Mouse (Mus musculus) midbrain, embryonic 11.5 days (tissue): ENCODE data around the gene Rnaseh2b. TPM values are rescaled to one million over a fixed set of nuclear protein-coding genes. Genes with fewer than 3 reads are reported as not detected.

ENCODE experiments used
- ATAC-seq: fragments of 200-750 bp; cut with Nextera tagmentation; 2 replicates; pipeline ENCODE4 v1.8.0; 2017; ENCODE audit warnings: moderate TSS enrichment, moderate library complexity; ENCODE audit not compliant: low FRiP score
- DNase-seq: peaks from one replicate; pipeline ENCODE4 v3.0.0; 2015; ENCODE audit warnings: low spot score; ENCODE audit errors: missing footprints
- H3K27ac ChIP-seq: fragments of 300-500 bp; sonication (generic); 2 replicates; pipeline ENCODE4 v1.5.1; 2014; ENCODE audit warnings: low read depth, low read length
- H3K27me3 ChIP-seq: fragments of 300-500 bp; sonication (generic); 2 replicates; pipeline ENCODE4 v1.6.1; 2014; ENCODE audit warnings: mild to moderate bottlenecking, low read length, moderate library complexity, mixed read lengths; ENCODE audit not compliant: control insufficient read depth, insufficient read depth
- H3K36me3 ChIP-seq: fragments of 300-500 bp; sonication (generic); 2 replicates; pipeline ENCODE4 v1.6.1; 2014; ENCODE audit warnings: mild to moderate bottlenecking, low read length, moderate library complexity, mixed read lengths; ENCODE audit not compliant: control insufficient read depth, insufficient read depth
- H3K4me1 ChIP-seq: fragments of 300-500 bp; sonication (generic); 2 replicates; pipeline ENCODE4 v1.6.1; 2014; ENCODE audit warnings: low read length; ENCODE audit not compliant: control insufficient read depth, insufficient read depth
- H3K4me2 ChIP-seq: fragments of 300-500 bp; sonication (generic); 2 replicates; pipeline ENCODE4 v1.6.1; 2014; ENCODE audit warnings: mild to moderate bottlenecking, moderate library complexity
- H3K4me3 ChIP-seq: fragments of 300-500 bp; sonication (generic); 2 replicates; pipeline ENCODE4 v1.5.1; 2014; ENCODE audit warnings: low read depth, low read length
- H3K9ac ChIP-seq: fragments of 300-500 bp; sonication (generic); 2 replicates; pipeline ENCODE4 v1.6.1; 2014; ENCODE audit warnings: low read length
- H3K9me3 ChIP-seq: fragments of 300-500 bp; sonication (generic); 2 replicates; pipeline ENCODE4 v1.6.1; 2016; ENCODE audit warnings: low read length; ENCODE audit not compliant: control insufficient read depth
- WGBS: fragments of 180-500 bp; shearing (Covaris S2); extraction: QIAGEN DNeasy Blood & Tissue Kit; methylation state at CpG from one replicate; pipeline ENCODE4 v1.1.7; 2014; 5-methylcytosine and 5-hydroxymethylcytosine counted together
- polyA plus RNA-seq: library from polyadenylated mRNA; unstranded; fragments of >200 nt; fragmentation: Nextera tagmentation; extraction: Ambion mirVana; gene quantifications from 2 replicates; pipeline ENCODE4 v1.2.1, GENCODE M21; 2014

Rnaseh2b gene
- polyA plus RNA-seq, 1 experiment from 2014 or later: 78.1 TPM

- H3K4me2 ChIP-seq: no peak overlapping the region
- no peak overlapping the region; the same call in 1 of the 2 replicates for H3K9ac ChIP-seq
- WGBS: 24% methylated on average over 2 of the region's 2 CpGs
- ATAC-seq (no peak), DNase-seq (peak; percentile 69)
- H3K27me3 ChIP-seq: no peaks in the 10 kb centered on the region
- H3K4me1 ChIP-seq: peaks cover 9% of the 10 kb centered on the region
- no peak overlapping the region for H3K4me3 ChIP-seq
- H3K9me3 ChIP-seq: no peaks in the 10 kb centered on the region
- no peak overlapping the region for H3K27ac ChIP-seq
- H3K36me3 ChIP-seq: no peaks in the 10 kb centered on the region
Measured at GRCm38 (mm10) chr14:62327171-62327570, 34.8 kb downstream of the Rnaseh2b start.

- H3K9me3 ChIP-seq: no peaks in the 10 kb centered on the region
- no peaks in the 10 kb centered on the region for H3K27me3 ChIP-seq
- peaks cover 19% of the 10 kb centered on the region for H3K4me1 ChIP-seq
- no peak overlapping the region for H3K9ac ChIP-seq
- no peak overlapping the region for H3K4me2 ChIP-seq
- no peak overlapping the region for H3K27ac ChIP-seq
- H3K4me3 ChIP-seq: no peak overlapping the region
- ATAC-seq: no peak
- peak; percentile 35 for DNase-seq
- H3K36me3 ChIP-seq: no peaks in the 10 kb centered on the region
- WGBS: 40% methylated on average over 6 of the region's 6 CpGs
Measured at GRCm38 (mm10) chr14:62328606-62329005, 36.2 kb downstream of the Rnaseh2b start.

- Histone ChIP-seq H3K4me2 (no peak overlapping the region), H3K36me3 (no peaks in the 10 kb centered on the region), H3K4me3 (no peak overlapping the region), H3K4me1 (peaks cover 19% of the 10 kb centered on the region), H3K9ac (no peak overlapping the region), H3K27ac (no peak overlapping the region), H3K9me3 (no peaks in the 10 kb centered on the region), H3K27me3 (no peaks in the 10 kb centered on the region)
- DNase-seq: peak; percentile 51
- WGBS: 95% methylated on average over 3 of the region's 3 CpGs
- no peak for ATAC-seq
Measured at GRCm38 (mm10) chr14:62329631-62330030, 37.2 kb downstream of the Rnaseh2b start.

GRCm38 (mm10) chr14:62331457-62331856 is 39.1 kb downstream of the Rnaseh2b start:
- H3K27ac ChIP-seq: peak overlapping the region; percentile 67; the same call in 1 of the 2 replicates

GRCm38 (mm10) chr14:62331866-62332619 is 39.7 kb downstream of the Rnaseh2b start:
- DNase-seq (peak; percentile 98), ATAC-seq (peak; percentile 90)
- peak overlapping the region; percentile 76 for H3K4me2 ChIP-seq
- peak overlapping the region; percentile 62 for H3K4me3 ChIP-seq
- under 1% methylated on average over 62 of the region's 62 CpGs for WGBS
- H3K4me1 ChIP-seq: peaks cover 19% of the 10 kb centered on the region
- peak overlapping the region; percentile 85 for H3K9ac ChIP-seq
- H3K9me3 ChIP-seq: no peaks in the 10 kb centered on the region
- no peaks in the 10 kb centered on the region for H3K27me3 ChIP-seq
- H3K36me3 ChIP-seq: no peaks in the 10 kb centered on the region
- peak overlapping the region; percentile 67 for H3K27ac ChIP-seq

More at GRCm38 (mm10) chr14:62331457-62331856, 39.1 kb downstream of the Rnaseh2b start:
- ATAC-seq: peak; percentile 38; the same call in 1 of the 2 replicates
- 19% methylated on average over 6 of the region's 6 CpGs for WGBS
- peak overlapping the region; percentile 62 for H3K4me3 ChIP-seq
- no peaks in the 10 kb centered on the region for H3K9me3 ChIP-seq
- peaks cover 19% of the 10 kb centered on the region for H3K4me1 ChIP-seq
- DNase-seq: no peak
- H3K4me2 ChIP-seq: peak overlapping the region; percentile 76
- no peaks in the 10 kb centered on the region for H3K36me3 ChIP-seq
- H3K27me3 ChIP-seq: no peaks in the 10 kb centered on the region
- H3K9ac ChIP-seq: peak overlapping the region; percentile 85

GRCm38 (mm10) chr14:62333909-62334687 is 41.7 kb downstream of the Rnaseh2b start:
- Histone ChIP-seq H3K9ac (no peak overlapping the region; the same call in 1 of the 2 replicates), H3K4me1 (peaks cover 15% of the 10 kb centered on the region), H3K36me3 (no peaks in the 10 kb centered on the region), H3K4me3 (no peak overlapping the region), H3K27me3 (no peaks in the 10 kb centered on the region), H3K4me2 (no peak overlapping the region), H3K9me3 (no peaks in the 10 kb centered on the region), H3K27ac (no peak overlapping the region)
- peak; percentile 73 for DNase-seq
- 77% methylated on average over 9 of the region's 9 CpGs for WGBS
- ATAC-seq: no peak

GRCm38 (mm10) chr14:62339196-62339595 is 46.8 kb downstream of the Rnaseh2b start:
- Histone ChIP-seq H3K36me3 (no peaks in the 10 kb centered on the region), H3K9me3 (no peaks in the 10 kb centered on the region), H3K4me1 (0 out of 2 replicates have a peak, but pooled peaks cover 4% of the 10 kb centered on the region), H3K27me3 (no peaks in the 10 kb centered on the region), H3K9ac (no peak overlapping the region), H3K27ac (no peak overlapping the region), H3K4me3 (no peak overlapping the region), H3K4me2 (no peak overlapping the region)
- 80% methylated on average over 1 of the region's 1 CpGs for WGBS
- ATAC-seq (no peak), DNase-seq (no peak)

- peak; percentile 78 for DNase-seq
- H3K27ac ChIP-seq: no peak overlapping the region
- H3K27me3 ChIP-seq: no peaks in the 10 kb centered on the region
- H3K4me3 ChIP-seq: no peak overlapping the region
- no peaks in the 10 kb centered on the region for H3K9me3 ChIP-seq
- 0 out of 2 replicates have a peak, but pooled peaks cover 4% of the 10 kb centered on the region for H3K4me1 ChIP-seq
- 78% methylated on average over 8 of the region's 8 CpGs for WGBS
- H3K36me3 ChIP-seq: no peaks in the 10 kb centered on the region
- ATAC-seq: no peak
- H3K4me2 ChIP-seq: no peak overlapping the region
- H3K9ac ChIP-seq: no peak overlapping the region
Measured at GRCm38 (mm10) chr14:62341887-62342642, 49.7 kb downstream of the Rnaseh2b start.
